Mouse (Mus musculus): Measurements from ENCODE around the gene Prkacb. TPM values are rescaled to one million over a fixed set of nuclear protein-coding genes. Genes with fewer than 3 reads are reported as not detected.

Prkacb gene
- total RNA-seq, 2 experiments from 2014 or later = 109 to 117 TPM

Other genes starting within 250 kb of the Prkacb start
- gene Uox, start 242.6 kb downstream of the Prkacb start, total RNA-seq (2021) = under 1 TPM in 1 of 2 experiments, not detected in 1; 0.43 TPM
- not detected for gene Dnase2b, start 197.4 kb downstream of the Prkacb start, total RNA-seq (2021)
- not detected for gene 4930503B20Rik, start 161.7 kb downstream of the Prkacb start, total RNA-seq (2021)
- gene Samd13, start 127.4 kb downstream of the Prkacb start, total RNA-seq (2021) = under 1 TPM in 1 of 2 experiments, not detected in 1; 0.26 TPM
- 1 to 10 TPM; 6.2 to 9.2 TPM for gene Ttll7, start 39.4 kb upstream of the Prkacb start, total RNA-seq (2021)